Mouse (Mus musculus) kidney, embryonic 15.5 days (tissue): Measurements from ENCODE around the gene Acsl4. TPM values are rescaled to one million over a fixed set of nuclear protein-coding genes. Genes with fewer than 3 reads are reported as not detected.

Experiments used
- ATAC-seq: fragments of 200-750 bp; cut with Nextera tagmentation; replicated peaks from 2 replicates; pipeline ENCODE4 v1.8.0; 2017; ENCODE audit warnings: moderate TSS enrichment; ENCODE audit not compliant: low FRiP score
- H3K27ac ChIP-seq: fragments of 300-500 bp; sonication (generic); 2 replicates; pipeline ENCODE4 v1.5.1; 2015; ENCODE audit warnings: mild to moderate bottlenecking, inconsistent platforms
- H3K27me3 ChIP-seq: fragments of 300-500 bp; sonication (generic); 2 replicates; pipeline ENCODE4 v1.6.1; 2015; ENCODE audit warnings: inconsistent platforms
- H3K36me3 ChIP-seq: fragments of 300-500 bp; sonication (generic); 2 replicates; pipeline ENCODE4 v1.6.1; 2015; ENCODE audit warnings: inconsistent platforms
- H3K4me1 ChIP-seq: fragments of 300-500 bp; sonication (generic); 2 replicates; pipeline ENCODE4 v1.6.1; 2015; ENCODE audit warnings: inconsistent platforms
- H3K4me2 ChIP-seq: fragments of 300-500 bp; sonication (generic); 2 replicates; pipeline ENCODE4 v1.6.1; 2015; ENCODE audit warnings: moderate library complexity, mild to moderate bottlenecking, inconsistent platforms
- H3K4me3 ChIP-seq: fragments of 300-500 bp; sonication (generic); replicated peaks from 2 replicates; pipeline ENCODE4 v1.5.1; 2015; ENCODE audit warnings: mild to moderate bottlenecking, inconsistent platforms
- H3K9ac ChIP-seq: fragments of 300-500 bp; sonication (generic); 2 replicates; pipeline ENCODE4 v1.6.1; 2015; ENCODE audit warnings: mild to moderate bottlenecking, inconsistent platforms
- H3K9me3 ChIP-seq: fragments of 300-500 bp; sonication (generic); replicated peaks from 2 replicates; pipeline ENCODE4 v1.6.1; 2016; ENCODE audit warnings: inconsistent platforms
- WGBS: fragments of 180-500 bp; shearing (Covaris S2); methylation state at CpG from one replicate; pipeline ENCODE4 v1.1.7; 2015; ENCODE audit warnings: mixed read lengths; 5-methylcytosine and 5-hydroxymethylcytosine counted together
- polyA plus RNA-seq: library from polyadenylated mRNA; unstranded; fragments of >200 nt; fragmentation: Nextera tagmentation; extraction: Ambion mirVana; gene quantifications from 2 replicates; pipeline ENCODE4 v1.2.1, GENCODE M21; 2015

The Acsl4 gene
- polyA plus RNA-seq, 1 experiment from 2014 or later = 19.2 TPM

DNA sequence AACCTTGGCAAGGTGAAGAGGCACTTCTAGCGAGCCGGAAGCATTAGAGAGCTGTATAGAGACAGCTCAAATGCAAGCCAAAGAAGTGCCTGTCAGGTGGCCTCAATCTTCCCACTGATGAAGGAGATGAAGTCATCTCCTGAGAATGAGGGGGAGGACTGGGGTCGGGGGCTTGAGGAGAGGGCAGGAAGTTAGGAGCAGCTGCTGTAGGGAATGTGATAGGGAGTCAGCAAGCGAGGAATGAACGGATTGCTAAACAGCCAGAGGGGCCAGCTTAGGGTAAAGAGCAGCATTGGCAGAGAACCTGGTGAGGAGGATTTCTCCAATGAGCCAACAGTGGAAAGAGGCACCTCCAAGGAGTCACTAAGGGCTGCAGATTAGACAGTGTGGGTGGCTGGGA lies 104.4 kb downstream of the Acsl4 start:
- H3K27ac ChIP-seq = no peak overlapping the region
- no peak overlapping the region for H3K4me3 ChIP-seq
- no peaks in the 10 kb centered on the region for H3K36me3 ChIP-seq
- peak; percentile 54; the same call in 1 of the 2 replicates for ATAC-seq
- H3K9ac ChIP-seq = no peak overlapping the region
- no peak overlapping the region for H3K4me2 ChIP-seq
- no peaks in the 10 kb centered on the region for H3K9me3 ChIP-seq
- H3K4me1 ChIP-seq = no peaks in the 10 kb centered on the region
- WGBS = 42% methylated on average over 5 of the region's 5 CpGs
- peaks cover 28% of the 10 kb centered on the region for H3K27me3 ChIP-seq

DNA sequence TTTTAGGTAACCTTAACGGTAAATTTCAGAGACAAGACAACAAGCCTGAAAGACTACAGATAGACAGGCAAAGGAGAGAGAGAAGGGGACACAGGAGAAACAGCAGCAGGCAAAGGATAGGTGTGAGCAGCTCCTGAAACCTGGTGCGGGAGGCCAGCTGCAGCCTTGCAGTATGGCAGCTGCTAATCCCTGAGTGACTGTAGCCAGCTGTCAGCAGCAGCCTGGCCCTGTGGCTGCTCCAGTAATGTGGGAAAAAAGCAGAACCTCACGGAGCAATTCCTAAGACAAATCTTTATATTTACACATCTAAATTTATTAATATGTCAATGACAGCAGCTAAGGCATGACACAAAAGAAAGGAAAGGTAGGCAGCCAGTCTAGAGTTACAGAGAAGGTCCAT lies 113.8 kb downstream of the Acsl4 start:
- H3K9me3 ChIP-seq = no peaks in the 10 kb centered on the region
- WGBS = 47% methylated on average over 3 of the region's 3 CpGs
- H3K9ac ChIP-seq = no peak overlapping the region
- peaks cover 34% of the 10 kb centered on the region for H3K27me3 ChIP-seq
- H3K4me3 ChIP-seq = no peak overlapping the region
- H3K4me1 ChIP-seq = no peaks in the 10 kb centered on the region
- no peaks in the 10 kb centered on the region for H3K36me3 ChIP-seq
- no peak overlapping the region for H3K27ac ChIP-seq
- no peak overlapping the region for H3K4me2 ChIP-seq
- ATAC-seq = no peak

DNA sequence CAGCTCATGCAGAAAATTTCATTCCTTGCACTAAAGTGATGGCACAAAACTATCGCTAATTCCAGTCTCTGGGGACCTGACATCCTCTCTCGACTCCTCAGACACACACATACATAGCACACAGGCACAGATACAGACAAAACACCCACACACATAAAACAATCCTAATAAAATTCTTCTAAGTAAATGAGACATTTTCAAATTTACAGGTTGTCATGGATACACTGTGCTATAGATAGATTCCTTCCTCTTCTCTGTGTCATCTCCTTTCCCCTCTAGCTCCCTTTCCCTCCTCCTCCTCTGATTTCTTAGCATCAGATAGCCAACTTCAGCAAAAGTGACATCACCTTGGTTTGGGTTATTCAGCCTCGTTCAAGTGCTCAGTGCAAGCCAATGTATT lies 114.3 kb downstream of the Acsl4 start:
- Histone ChIP-seq H3K9ac (no peak overlapping the region), H3K27me3 (peaks cover 31% of the 10 kb centered on the region), H3K4me2 (no peak overlapping the region), H3K4me3 (no peak overlapping the region), H3K4me1 (no peaks in the 10 kb centered on the region), H3K27ac (no peak overlapping the region), H3K36me3 (no peaks in the 10 kb centered on the region), H3K9me3 (no peaks in the 10 kb centered on the region)
- ATAC-seq = no peak
- 63% methylated on average over 3 of the region's 3 CpGs for WGBS

Other genes with a start within 250 kb of the Acsl4 start
- 0.03 TPM in 1 of 2 replicates, not detected in the other for gene Gucy2f, start 193.6 kb downstream of the Acsl4 start, polyA plus RNA-seq
- gene Nxt2, start 163.8 kb downstream of the Acsl4 start, polyA plus RNA-seq = 23.5 and 27.2 TPM in 2 replicates
- gene Kcne1l, start 84.2 kb downstream of the Acsl4 start, polyA plus RNA-seq = 18.8 and 19.5 TPM in 2 replicates